Mouse (Mus musculus): ENCODE data around the gene Nudt16l1.

DNA sequence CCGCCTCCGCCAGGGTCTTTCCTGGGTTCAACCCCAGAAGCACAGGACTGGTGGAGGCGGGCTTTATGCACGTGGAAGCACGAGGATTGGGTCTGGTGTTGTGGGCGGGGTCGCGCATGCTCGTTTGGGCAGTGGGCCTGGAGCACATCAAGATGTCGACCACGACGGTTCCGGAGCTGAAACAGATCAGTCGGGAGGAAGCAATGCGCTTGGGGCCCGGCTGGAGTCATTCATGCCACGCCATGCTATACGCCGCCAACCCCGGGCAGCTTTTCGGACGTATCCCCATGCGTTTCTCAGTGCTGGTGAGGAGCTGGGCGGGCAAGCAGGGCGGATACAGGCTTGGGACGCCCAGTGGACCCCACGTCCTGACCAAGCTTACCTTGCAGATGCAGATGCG lies 428 bp downstream of the Nudt16l1 start:
- TF ChIP-seq CTCF (IDR thresholded peaks at IDR 0.05; ENCODE audit: extremely low read depth, insufficient read depth, insufficient read length, insufficient replicate concordance) (no peak), POLR2A (IDR thresholded peaks at IDR 0.05; ENCODE audit: low read depth, low read length) (peak; percentile 87)

Measured in spleen, adult 2 months (tissue).